Mouse (Mus musculus): ENCODE measurements around the gene Mcm6.

DNA sequence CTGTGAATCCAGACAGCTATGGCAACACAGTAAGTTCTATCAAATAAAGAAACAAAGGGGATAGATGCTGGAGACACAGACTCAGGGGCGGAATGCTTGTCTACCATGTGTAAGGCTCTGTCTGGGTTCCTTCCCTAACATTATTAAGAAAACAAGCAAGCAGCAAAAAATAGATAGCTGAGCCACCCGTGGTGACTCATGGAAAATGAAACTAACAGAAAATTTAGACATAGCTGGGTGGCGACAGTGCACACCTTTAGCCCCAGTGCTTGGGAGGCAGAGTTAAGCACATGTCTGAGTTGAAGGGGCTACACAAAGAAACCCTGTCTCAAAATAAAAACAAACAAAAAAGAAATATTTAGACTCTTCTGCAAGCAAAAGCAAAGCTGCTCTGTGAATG lies 2.0 kb downstream of the Mcm6 start:
- TF ChIP-seq E2F4 (IDR thresholded peaks at IDR 0.05; ENCODE audit: insufficient read depth) (no peak), MAX (IDR thresholded peaks at IDR 0.05; ENCODE audit: low read depth) (no peak), POLR2A (IDR thresholded peaks at IDR 0.05; ENCODE audit: insufficient read length, low read depth) (no peak), USF1 (IDR thresholded peaks at IDR 0.05; ENCODE audit: low read depth) (no peak), MYOG (IDR thresholded peaks at IDR 0.05; ENCODE audit: control insufficient read depth in 1 of 3, insufficient read depth in 1 of 3, insufficient read length in 2 of 3, low read depth in 2 of 3) (no peak)

Data from myocyte (in vitro differentiated cells).